Mouse (Mus musculus) E14TG2a.4 (cell line): Measurements from ENCODE around the gene Gm20388.

Source experiments
- CTCF ChIP-seq: conservative IDR thresholded peaks from 2 replicates; pipeline ENCODE4 v1.5.1; 2014; ENCODE audit warnings: low read length
- NANOG ChIP-seq: IDR thresholded peaks from 2 replicates; pipeline ENCODE4 v1.6.1; 2014; ENCODE audit warnings: borderline replicate concordance, low read length, mixed read lengths
- POU5F1 ChIP-seq: IDR thresholded peaks from 2 replicates; pipeline ENCODE4 v1.6.1; 2014; ENCODE audit warnings: low read length, borderline replicate concordance

GRCm38 (mm10) chr8:120539775-120540625 lies 629.4 kb downstream of the Gm20388 start:
- no peak for TF ChIP-seq CTCF
- no peak for TF ChIP-seq POU5F1
- TF ChIP-seq NANOG, result no peak
